Mouse (Mus musculus) common myeloid progenitor, adult 5-6 weeks (primary cell): ENCODE results near the gene Gcm1. TPM values are rescaled to one million over a fixed set of nuclear protein-coding genes. Genes with fewer than 3 reads are reported as not detected.

Experiments used
- total RNA-seq: library from RNA; stranded (forward); fragments of 200-1000, 187-1606 nt; gene quantifications from 2 replicates; pipeline ENCODE4 v1.2.3, GENCODE M21; 2017

Gcm1 gene
- total RNA-seq, 1 experiment from 2014 or later: not detected

Other genes starting within 250 kb of the Gcm1 start
- 61.5 and 75.8 TPM in 2 replicates for gene Elovl5, start 134.6 kb upstream of the Gcm1 start, total RNA-seq
- gene Fbxo9, start 57.1 kb downstream of the Gcm1 start, total RNA-seq: 62.7 and 68.9 TPM in 2 replicates
- gene Ick, start 57.3 kb downstream of the Gcm1 start, total RNA-seq: 17.9 and 27.0 TPM in 2 replicates
- 6.6 and 13.0 TPM in 2 replicates for gene Gsta4, start 130.8 kb downstream of the Gcm1 start, total RNA-seq
- not detected in 2 replicates for gene Gsta1, start 178.7 kb downstream of the Gcm1 start, total RNA-seq
- gene Gm3776, start 205.2 kb downstream of the Gcm1 start, total RNA-seq: not detected in 2 replicates
- gene Gm10639, start 238.0 kb downstream of the Gcm1 start, total RNA-seq: not detected in 2 replicates